Mouse (Mus musculus) inflammation-experienced regulatory T-cells, adult 6 months (primary cell): ENCODE results near the gene Atrx. TPM values are rescaled to one million over a fixed set of nuclear protein-coding genes. Genes with fewer than 3 reads are reported as not detected.
"Not testable (repeated sequence)": the region's sequence is repeated elsewhere in the genome, so short reads cannot be mapped to it uniquely, and the experiment has no call there.

Experiments
- ATAC-seq: one replicate; pipeline ENCODE4 v1.8.0; 2017
- polyA plus RNA-seq, 3 experiments: library from polyadenylated mRNA; unstranded; fragments of 100-300 nt; shearing (Covaris generic); gene quantifications; one replicate each; pipeline ENCODE4 v1.2.1; 2017

The Atrx gene
- 100 to 1,000 TPM; 269 to 465 (median 315) TPM for polyA plus RNA-seq

DNA sequence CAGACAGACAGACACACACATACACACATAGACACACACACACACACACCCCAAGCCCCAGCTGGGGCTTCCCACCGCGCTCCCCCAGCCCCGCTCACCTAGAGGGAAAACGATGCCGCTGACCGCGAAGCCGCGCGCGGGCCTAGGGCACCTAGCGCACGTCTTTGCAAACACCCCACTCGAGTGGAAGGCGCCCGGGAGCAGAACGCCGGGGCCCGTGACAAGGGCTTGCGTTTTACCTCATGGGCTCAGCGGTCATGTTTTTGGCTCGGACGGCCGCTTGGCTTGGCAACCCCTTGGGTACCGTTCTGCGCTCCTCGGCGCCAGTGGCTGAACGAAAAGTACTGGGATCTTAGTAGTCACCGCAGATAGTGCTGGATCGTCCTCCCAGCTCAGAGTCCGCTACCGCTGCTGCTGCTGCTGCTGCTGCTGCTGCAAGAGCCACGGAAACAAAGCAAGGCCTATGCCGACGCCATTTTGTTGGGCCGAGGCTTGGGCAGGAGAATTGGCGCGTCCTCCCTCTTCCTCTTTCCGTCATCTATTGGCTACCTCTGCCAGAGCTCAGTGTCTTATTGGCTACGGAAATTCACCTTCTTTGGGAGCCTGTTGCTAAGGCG lies at the start of gene Atrx:
Atrx (minus strand) TSS at position 543 of the 617 bp plus-strand sequence.
- ATAC-seq: peak; percentile 85

DNA sequence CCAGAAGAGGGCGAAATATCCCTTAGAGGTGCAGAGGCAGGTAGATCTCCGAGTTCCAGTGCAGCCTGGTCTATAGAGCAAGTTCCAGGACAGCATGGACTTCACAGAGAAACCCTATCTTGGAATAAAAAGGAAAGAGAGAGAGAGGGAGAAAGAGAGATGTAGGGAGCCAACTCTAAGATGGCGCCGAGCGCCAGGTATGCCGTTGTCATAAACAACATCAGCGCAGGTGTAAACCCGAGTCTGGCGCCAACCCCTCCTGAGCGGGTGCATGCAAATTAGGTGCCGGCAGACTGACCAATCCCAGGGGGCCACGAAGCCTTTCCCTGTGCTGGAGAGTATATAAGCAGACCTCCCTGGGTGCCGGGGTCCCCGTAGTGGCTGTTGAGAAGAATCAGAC lies 27.9 kb upstream of the Atrx start:
- ATAC-seq: not testable (repeated sequence)

DNA sequence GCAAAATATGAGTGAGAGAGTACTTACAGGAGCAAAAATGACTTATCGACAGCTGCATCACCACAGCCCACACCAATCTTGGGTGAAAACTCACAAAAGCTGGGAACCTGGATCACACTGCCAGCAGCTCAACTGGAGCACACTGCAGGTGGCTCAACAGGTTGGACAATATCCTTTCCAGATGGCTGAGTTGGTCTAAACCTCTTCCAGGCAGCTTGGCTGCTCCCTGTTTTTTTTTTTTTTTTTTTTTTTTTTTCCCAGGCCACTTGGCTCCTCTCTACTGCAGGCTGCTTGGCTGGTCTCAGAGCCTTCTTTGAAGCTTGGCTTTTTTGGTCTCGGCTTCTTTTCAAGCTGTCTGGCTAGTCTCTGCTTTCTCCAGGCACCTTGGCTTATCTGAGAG lies 24.8 kb upstream of the Atrx start:
- ATAC-seq: no peak

DNA sequence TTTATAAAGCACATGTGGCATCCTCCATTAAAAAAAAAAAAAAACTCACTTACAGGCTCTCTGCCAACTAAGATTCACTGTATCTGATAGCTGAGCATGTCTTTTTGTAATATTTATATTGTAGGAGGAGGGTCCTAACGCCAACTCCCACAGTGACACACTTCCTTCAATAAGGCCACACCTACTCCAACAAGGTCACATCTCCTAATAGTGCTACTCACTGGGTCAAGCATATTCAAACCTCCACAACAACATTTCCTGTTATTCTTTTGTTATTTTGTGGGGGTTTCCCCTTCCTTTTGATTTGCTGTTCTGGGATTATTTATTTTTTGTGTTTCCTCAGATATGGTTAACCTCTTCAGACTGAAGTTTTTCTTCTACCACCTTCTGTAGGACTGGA lies 17.2 kb upstream of the Atrx start:
- ATAC-seq: peak; percentile 80

DNA sequence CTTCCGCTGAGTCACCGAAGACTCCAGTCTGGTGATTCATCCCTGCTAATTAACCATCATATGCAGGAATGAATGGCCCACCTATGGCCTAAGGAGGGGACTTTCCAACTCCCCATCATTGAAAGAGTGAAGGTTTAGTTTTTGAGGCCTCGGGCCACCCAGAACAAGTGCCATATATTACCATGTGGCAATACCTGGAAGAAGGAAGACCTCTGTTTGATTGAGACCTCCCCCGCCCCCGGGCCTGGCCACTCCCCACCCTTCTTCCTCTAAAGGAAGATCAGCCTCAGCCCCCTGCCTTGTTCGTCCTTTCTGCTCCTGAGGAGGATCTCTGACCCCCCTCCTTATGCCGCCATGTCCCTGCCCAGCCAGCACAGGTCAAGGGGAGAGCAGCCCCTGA lies 10.0 kb upstream of the Atrx start:
- no peak for ATAC-seq

DNA sequence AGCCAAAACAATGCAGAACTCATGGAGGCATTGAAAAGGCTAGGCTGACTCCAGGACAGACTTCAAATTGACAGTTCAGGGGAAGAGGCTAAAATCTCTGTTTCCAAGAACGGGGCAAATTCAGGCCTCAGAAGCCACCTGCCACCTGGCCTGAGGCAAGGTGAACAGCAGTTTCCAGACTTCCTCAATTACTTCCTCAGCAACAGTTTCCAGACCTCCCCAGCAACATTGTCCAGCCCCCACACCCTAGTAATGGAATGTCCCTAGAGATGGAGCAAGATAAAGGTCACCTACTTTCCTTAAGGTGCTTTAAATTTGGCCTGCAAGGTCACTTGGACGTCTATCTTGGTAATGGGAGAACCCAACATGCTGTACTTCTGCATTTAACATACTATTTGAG lies 8.5 kb upstream of the Atrx start:
- no peak for ATAC-seq

DNA sequence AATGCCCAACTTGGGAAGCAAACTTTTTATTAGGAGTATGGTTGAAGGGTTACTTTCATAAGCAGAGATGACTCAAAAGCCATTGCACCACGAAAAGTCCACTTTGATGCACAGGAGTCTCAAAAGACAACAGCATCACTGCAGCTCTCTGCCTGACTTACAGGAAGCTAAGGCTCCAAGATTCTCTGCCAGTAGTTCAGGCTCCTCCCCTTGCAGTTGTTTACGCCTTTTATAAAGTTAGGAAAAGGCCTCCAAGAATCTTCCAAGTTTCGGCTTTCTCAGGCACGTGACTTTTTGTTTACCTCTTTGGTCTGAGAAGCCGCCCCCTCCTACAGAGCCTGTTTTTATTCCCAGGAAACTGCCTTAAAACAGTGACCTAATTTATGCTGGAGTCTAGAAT lies 5.1 kb upstream of the Atrx start:
- no peak for ATAC-seq

DNA sequence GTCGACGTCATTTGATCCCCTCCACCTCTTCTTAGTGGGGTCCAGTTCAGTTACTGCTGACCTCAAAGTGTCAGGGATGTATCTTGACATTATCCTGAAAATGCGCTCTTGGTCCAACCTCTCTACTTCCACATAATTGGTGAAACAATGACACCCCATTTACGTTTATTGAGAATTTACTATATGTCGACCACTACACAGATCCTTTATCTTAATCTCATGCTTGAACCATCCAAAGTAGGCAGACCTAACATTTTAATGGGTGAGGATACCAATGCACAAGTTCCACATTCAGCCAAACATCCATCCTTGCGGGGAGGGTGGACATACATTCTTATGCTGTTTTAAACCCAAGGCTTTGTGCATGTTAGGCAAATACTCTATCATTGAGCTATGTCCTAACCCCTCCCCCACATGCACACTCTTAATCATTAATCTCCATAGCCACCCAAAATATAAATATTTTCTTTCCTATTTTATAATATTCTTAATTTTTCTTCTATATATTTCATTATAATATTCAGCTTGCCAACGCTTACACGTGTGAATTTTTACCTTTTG lies 355 bp upstream of the Atrx start:
- peak; percentile 7 for ATAC-seq

DNA sequence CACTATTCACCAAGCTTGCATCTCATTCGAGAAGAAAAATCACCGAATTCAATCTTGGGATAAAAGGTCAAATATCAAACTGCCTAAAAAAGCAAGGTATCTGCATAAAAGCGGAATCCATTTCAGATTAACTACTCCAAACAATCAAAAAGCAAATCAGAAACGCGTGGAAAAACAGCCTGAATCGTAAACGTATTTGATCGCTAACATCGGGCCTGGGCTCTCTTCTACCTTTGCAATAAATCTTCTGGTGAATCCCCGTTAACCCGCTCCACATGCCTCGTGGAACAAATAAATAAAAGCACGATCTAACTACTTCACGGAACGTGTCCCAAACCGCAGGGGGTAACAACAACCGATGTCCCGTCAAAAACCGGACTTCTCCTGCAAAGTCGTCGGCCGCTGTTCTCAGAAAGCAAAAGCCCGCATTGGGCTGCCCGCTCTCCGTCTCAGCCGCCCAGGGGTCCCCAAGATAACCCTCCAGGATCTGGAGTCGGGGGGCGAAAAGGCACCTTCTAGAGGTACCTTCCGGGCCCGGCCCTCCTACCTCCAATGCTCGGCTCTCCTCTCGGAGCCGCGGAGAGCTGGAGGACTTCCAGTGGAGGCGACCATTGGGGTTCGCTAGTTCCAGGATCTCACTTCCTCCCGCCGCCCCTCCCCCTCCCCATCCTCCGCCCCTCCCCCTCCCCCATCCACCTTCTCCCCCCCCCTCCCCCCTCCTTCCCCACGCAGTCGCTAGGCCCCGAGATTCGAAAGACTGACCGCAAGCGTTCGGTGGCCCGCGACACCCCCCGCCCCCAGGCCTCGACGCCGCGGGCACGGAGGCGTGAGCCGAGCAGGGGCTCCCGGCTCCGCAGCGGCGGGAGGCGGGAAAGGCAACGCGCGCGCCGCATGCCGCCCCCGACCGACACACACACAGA lies 1.0 kb downstream of the Atrx start:
- ATAC-seq: peak; percentile 5

DNA sequence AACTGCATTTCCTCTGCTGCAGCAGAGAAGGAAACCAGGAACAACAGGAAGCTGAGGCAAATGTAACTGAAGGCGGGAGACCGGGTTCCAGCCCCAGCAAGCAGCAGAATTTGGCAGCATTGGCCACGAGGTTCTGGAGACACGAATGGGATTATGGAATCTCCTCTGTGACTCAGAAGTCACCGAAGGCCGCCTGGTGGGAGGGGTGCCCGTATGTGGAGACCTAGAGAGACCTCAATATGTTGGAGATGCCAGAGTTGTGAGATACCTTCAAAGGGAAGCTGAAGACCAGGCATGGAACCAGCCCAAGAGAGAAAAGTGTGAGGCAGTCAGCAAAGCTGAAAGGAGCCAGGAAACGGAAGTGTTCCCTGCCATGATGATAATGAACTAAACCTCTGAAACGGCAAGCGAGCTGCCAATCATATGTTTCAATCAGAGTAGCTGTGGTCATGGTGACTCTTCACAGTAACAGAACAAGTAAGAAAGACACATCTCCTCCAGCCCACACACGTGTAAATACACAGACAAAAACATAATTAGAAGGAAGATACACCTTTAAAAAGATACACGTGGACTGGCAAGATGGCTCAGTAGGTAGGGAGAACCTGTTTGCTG lies 3.0 kb downstream of the Atrx start:
- peak; percentile 77 for ATAC-seq

DNA sequence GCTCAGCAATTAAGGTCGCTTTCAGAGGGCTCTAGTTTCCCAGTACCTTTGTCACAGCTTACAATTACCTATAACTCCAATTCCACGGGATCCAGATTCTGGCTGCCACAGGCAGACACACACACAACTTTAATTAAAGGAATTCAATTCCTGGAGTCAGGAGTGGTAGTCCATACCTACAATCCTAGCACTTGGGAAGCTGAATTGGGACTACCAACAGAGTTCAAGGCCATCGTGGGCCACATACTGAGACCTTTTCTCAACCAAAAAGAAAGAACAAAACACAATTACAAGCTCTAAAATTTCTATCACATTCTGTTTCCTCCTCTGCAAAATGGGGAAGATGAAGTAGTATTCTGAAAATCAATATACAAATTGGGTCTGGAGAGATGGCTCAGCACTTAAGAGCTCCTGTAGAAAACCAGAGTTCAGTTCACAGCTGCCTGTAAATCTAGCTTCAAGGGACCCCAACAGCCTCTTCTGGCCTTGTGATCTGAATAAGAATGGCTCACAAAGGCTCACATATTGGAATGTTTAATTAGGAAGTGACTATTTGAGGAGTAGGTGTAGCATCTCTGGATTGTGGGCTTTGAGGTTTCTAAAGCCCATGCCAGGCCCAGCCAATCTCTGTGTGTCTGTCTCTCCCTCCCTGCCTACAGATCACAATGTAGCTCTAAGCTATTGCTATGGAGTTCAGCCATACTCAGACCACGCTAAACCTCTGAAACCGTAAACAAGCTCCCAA lies 4.7 kb downstream of the Atrx start:
- ATAC-seq: no peak

DNA sequence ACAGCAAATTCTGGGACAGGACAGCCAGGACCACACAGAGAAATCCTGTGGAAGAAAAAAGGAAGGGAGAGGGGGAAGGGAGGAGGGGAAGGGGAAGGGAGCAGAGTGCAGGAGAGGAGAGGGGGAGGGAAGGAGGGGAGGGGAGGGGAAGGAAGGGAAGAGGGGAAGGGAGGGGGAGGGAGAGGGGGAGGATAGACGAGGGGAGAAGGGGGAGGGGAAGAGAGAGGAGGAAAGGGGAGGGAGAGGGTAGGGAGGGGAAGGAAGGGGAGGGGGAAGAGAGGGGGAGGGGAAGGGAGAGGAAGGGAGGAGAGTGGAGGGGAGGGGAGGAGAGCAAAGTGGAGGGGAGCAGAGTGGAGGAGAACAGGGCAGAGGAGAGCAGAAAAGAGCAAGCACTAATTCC lies 5.3 kb downstream of the Atrx start:
- ATAC-seq: no peak

DNA sequence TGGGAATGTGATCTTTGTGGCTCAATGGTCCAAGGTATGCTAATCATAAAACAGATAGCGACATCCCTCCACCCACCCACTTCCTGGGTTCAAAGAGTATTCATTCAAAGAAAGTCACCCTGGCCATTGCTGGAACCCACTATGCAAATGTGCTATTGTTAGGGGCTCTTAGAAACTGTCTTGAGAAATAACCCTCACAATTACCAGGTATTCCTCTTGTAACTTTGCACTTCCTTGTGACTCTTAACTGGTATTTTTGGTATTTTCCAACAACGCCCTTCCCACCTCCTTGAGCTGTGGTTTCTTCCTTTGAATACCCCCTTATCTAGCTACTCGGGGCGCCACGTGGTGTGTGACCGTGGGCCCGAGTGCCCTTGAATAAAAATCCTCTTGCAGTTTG lies 6.2 kb downstream of the Atrx start:
- ATAC-seq: not testable (repeated sequence)

DNA sequence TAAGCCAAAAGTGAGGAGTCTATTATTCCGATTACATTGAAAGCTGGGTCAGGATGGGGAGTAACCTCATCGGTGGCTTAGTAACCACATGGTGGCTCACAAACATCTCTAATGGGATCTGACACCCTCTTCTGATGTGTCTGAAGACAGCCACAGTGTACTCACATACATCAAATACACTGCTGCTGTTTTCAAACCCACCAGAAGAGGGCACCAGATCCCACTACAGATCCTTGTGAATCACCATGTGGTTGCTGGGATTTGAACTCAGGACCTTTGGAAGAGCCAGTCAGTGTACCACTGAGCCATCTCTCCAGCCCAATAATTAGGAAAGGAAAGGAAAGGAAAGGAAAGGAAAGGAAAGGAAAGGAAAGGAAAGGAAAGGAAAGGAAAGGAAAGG lies 7.8 kb downstream of the Atrx start:
- no peak for ATAC-seq

DNA sequence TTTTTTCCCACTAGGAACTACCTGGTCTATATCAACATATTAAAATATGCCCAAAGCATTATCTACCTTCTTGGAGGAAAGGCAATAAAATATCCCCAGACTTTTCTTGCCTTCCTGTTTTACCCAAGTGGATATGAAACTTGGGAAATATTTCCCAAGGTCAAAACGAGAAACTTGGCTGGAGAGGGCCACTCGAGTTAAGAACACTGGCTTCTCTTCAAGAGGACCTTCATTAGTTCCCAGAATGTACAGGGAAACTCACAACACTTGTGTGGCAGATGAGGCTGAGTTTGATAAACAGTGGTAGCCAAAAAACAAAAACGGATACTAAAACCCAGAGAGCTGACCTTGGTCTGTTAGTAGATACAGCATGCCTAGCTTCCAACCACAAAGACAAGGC lies 17.5 kb downstream of the Atrx start:
- no peak for ATAC-seq

DNA sequence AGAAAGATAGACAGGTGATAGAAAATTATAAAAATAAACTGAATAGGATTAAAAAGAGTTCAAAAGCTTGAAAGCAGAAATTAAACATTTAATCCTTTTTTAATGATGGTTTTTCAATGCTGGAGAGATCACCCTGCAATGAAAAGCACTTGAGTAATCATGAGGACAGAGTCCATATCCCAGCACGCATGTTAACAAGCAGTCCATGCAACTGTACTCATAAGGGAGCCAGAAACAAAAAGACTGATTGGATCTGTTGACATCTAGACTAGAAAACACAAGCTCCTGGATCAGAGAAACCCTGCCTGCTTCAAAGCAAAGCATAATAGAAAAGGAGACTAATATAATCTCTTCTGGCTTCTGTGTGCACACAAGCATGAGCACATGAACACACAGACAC lies 27.6 kb downstream of the Atrx start:
- ATAC-seq: no peak

DNA sequence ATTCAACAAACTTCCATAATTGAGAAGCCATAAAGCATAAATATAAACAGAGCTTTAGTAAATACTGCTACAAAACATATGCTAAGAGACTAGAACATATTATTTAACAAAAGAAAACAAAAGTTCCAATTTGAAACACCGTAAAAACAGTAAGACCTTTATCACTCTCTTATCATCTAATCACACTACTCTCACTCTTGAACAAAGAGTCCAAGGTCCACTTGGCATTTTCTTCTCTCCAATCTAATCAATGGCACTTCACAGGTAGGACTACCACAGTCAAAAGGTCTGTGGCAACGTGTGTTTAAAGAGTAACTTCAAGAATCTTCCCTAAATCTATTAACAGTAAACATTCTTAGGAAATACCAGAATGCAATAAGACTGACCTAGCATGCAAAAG lies 42.3 kb downstream of the Atrx start:
- ATAC-seq: no peak

DNA sequence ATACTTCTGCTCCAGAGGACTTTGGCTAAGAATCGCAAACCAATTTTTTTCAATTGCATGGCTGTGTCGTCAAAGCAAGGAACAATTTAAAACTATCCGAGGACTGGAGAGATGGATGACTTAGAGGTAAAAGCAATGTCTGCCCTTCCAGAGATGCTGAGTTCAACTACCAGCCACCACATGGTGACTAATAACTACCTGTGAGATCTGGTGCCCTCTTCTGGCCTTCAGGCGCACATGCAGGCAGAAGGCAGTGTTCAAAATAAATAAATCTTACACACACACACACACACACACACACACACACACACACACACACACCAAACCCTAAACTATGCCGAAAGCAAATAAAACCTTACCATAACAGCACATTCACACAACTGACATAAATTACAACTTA lies 64.8 kb downstream of the Atrx start:
- peak; percentile 61 for ATAC-seq

DNA sequence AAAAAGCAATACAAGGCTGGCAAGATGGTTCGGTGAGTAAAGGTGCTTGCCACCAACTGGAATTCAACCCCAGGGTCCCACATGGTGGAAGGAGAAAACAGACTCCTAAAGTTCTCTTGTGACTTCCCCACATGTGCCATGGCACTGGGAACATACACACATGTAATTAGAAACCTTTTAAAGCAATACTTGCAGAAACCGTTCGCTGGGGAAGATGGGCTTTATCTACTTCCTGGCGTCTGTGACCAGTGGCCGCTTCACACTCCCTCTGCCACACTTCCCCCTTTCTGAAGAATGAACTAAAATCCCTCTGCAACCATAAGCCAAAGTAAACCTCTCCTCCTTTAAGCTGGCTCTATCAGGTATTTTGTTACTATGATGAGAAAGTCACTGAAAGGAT lies 104.7 kb downstream of the Atrx start:
- no peak for ATAC-seq

DNA sequence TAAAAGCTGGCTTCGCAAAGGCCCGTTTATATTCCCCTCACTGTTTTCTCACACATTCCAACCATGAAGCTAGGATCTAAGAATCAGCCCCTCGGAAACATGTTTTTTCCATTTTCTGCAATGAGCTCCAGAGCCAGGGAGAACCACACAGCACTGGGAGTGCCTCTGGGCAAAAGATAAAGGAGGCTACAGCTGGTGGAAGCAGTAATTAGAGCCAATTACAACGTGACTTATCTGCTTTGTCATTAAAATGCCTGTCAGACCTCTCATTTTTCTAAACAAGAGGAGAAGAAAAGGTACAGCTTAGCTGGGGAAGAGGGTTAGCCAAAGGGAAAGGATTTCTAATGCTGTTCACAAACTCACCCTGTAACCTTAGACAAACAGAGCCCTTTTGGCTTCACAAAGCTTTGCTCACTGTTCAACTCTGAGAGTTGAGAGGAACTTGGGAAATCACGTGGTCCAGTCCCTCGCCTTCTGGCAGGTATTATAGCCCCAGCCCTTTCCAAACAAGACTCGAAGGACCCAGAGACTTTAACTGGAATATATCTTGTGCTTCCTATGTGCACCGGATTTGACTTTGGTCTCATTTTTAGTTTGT lies 134.3 kb downstream of the Atrx start:
- no peak for ATAC-seq

DNA sequence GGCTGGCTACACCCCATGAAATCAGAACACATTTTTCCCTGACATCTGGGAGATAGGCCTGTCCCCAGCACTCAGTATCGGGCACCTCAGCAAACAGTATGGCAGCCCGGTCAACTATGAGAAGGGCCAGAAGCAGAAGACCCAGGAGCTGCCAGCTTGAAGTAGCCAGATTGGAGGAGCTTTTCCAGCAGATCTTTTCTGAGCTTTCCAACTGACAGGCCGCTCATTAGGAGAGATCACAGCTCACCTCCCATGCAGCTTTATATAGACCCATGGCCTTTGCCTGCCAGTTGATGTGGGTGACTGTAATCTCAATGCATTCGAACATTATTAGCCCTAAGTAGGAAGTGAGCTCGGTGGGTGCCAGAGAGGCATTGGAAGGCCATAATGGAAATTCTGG lies 155.9 kb downstream of the Atrx start:
- ATAC-seq: no peak

DNA sequence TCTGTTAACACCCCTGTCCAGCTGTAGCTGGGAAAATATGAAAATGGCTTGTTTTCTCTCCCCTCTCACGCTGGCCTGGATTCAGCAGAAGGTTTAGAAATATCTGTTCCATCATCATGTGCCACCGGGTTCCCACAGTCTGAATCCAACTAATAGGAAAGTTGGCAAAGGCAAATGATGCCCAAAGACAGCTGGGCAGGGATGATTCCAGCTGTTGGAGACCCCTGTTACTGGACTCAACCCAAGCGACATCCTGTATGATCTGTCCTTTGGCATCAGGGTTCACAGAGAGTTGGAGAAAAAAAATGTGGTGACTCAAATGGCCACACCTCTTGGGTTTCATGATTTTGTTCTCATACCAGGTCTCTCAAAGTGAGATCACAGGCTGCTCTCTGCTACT lies 161.3 kb downstream of the Atrx start:
- ATAC-seq: no peak
